Mouse (Mus musculus): ENCODE results near the gene 1700122O11Rik. TPM values are rescaled to one million over a fixed set of nuclear protein-coding genes. Genes with fewer than 3 reads are reported as not detected.

The 1700122O11Rik gene
- polyA plus RNA-seq (2014; fragmentation: Nextera tagmentation; extraction: Ambion mirVana) = not detected in 2 replicates

- Histone ChIP-seq H3K36me3 (ENCODE audit: control insufficient read depth, insufficient read depth, low read length) (no peaks in the 10 kb centered on the region), H3K4me3 (replicated peaks; ENCODE audit: low read depth, low read length) (no peak within 1 kb of the TSS), H3K4me2 (ENCODE audit: low read length) (no peak within 1 kb of the TSS), H3K4me1 (ENCODE audit: control insufficient read depth, insufficient read depth, low read length) (peaks cover 15% of the 10 kb centered on the region), H3K9me3 (ENCODE audit: control insufficient read depth, low read length) (no peaks in the 10 kb centered on the region), H3K27ac (replicated peaks; ENCODE audit: low read depth, low read length) (no peak within 1 kb of the TSS), H3K9ac (replicated peaks; ENCODE audit: low read length) (no peak within 1 kb of the TSS), H3K27me3 (ENCODE audit: control insufficient read depth, insufficient read depth, low read length) (no peaks in the 10 kb centered on the region)
- ATAC-seq (ENCODE audit: low FRiP score, low TSS enrichment) (no peak), DNase-seq (no peak)
- WGBS = 94% methylated on average over 2 of the region's 2 CpGs
Observed at GRCm38 (mm10) chr17:48038193-48038592, at the start of gene 1700122O11Rik. Gene 1700122O11Rik, minus strand, starts transcription at chr17:48038293.

- Histone ChIP-seq H3K9me3 (ENCODE audit: control insufficient read depth, low read length) (no peaks in the 10 kb centered on the region), H3K4me1 (ENCODE audit: control insufficient read depth, insufficient read depth, low read length) (no peaks in the 10 kb centered on the region), H3K27ac (replicated peaks; ENCODE audit: low read depth, low read length) (no peak overlapping the region), H3K4me3 (replicated peaks; ENCODE audit: low read depth, low read length) (no peak overlapping the region), H3K27me3 (ENCODE audit: control insufficient read depth, insufficient read depth, low read length) (no peaks in the 10 kb centered on the region), H3K9ac (replicated peaks; ENCODE audit: low read length) (no peak overlapping the region), H3K4me2 (ENCODE audit: low read length) (no peak overlapping the region), H3K36me3 (ENCODE audit: control insufficient read depth, insufficient read depth, low read length) (no peaks in the 10 kb centered on the region)
- DNase-seq (no peak), ATAC-seq (ENCODE audit: low FRiP score, low TSS enrichment) (no peak)
- WGBS = 57% methylated on average over 3 of the region's 3 CpGs
Observed at GRCm38 (mm10) chr17:48080626-48081025, 42.5 kb upstream of the 1700122O11Rik start.

- 18% methylated on average over 5 of the region's 5 CpGs for WGBS
- DNase-seq = no peak
- H3K27ac ChIP-seq (replicated peaks; ENCODE audit: low read depth, low read length) = no peak overlapping the region
- ATAC-seq (ENCODE audit: low FRiP score, low TSS enrichment) = no peak
- H3K4me1 ChIP-seq (ENCODE audit: control insufficient read depth, insufficient read depth, low read length) = peaks cover 5% of the 10 kb centered on the region; the same call in 1 of the 2 replicates
- no peak overlapping the region for H3K4me2 ChIP-seq (ENCODE audit: low read length)
- H3K4me3 ChIP-seq (replicated peaks; ENCODE audit: low read depth, low read length) = no peak overlapping the region
- no peaks in the 10 kb centered on the region for H3K36me3 ChIP-seq (ENCODE audit: control insufficient read depth, insufficient read depth, low read length)
- no peaks in the 10 kb centered on the region for H3K27me3 ChIP-seq (ENCODE audit: control insufficient read depth, insufficient read depth, low read length)
- no peaks in the 10 kb centered on the region for H3K9me3 ChIP-seq (ENCODE audit: control insufficient read depth, low read length)
- no peak overlapping the region for H3K9ac ChIP-seq (replicated peaks; ENCODE audit: low read length)
Observed at GRCm38 (mm10) chr17:48067729-48068128, 29.6 kb upstream of the 1700122O11Rik start.

GRCm38 (mm10) chr17:48067083-48067614, 29.1 kb upstream of the 1700122O11Rik start:
- H3K27me3 ChIP-seq (ENCODE audit: control insufficient read depth, insufficient read depth, low read length) = no peaks in the 10 kb centered on the region
- H3K36me3 ChIP-seq (ENCODE audit: control insufficient read depth, insufficient read depth, low read length) = no peaks in the 10 kb centered on the region
- no peaks in the 10 kb centered on the region for H3K9me3 ChIP-seq (ENCODE audit: control insufficient read depth, low read length)
- no peak overlapping the region for H3K4me2 ChIP-seq (ENCODE audit: low read length)
- H3K9ac ChIP-seq (replicated peaks; ENCODE audit: low read length) = no peak overlapping the region
- H3K27ac ChIP-seq (replicated peaks; ENCODE audit: low read depth, low read length) = no peak overlapping the region
- H3K4me3 ChIP-seq (replicated peaks; ENCODE audit: low read depth, low read length) = no peak overlapping the region
- peaks cover 5% of the 10 kb centered on the region; the same call in 1 of the 2 replicates for H3K4me1 ChIP-seq (ENCODE audit: control insufficient read depth, insufficient read depth, low read length)
- no peak for ATAC-seq (ENCODE audit: low FRiP score, low TSS enrichment)
- WGBS = 75% methylated on average over 10 of the region's 10 CpGs
- DNase-seq = no peak

- DNase-seq (peak; percentile 42), ATAC-seq (ENCODE audit: low FRiP score, low TSS enrichment) (no peak)
- Histone ChIP-seq H3K4me3 (replicated peaks; ENCODE audit: low read depth, low read length) (no peak overlapping the region), H3K9ac (replicated peaks; ENCODE audit: low read length) (no peak overlapping the region), H3K27me3 (ENCODE audit: control insufficient read depth, insufficient read depth, low read length) (no peaks in the 10 kb centered on the region), H3K9me3 (ENCODE audit: control insufficient read depth, low read length) (no peaks in the 10 kb centered on the region), H3K36me3 (ENCODE audit: control insufficient read depth, insufficient read depth, low read length) (no peaks in the 10 kb centered on the region), H3K4me1 (ENCODE audit: control insufficient read depth, insufficient read depth, low read length) (peaks cover 8% of the 10 kb centered on the region; the same call in 1 of the 2 replicates), H3K27ac (replicated peaks; ENCODE audit: low read depth, low read length) (no peak overlapping the region), H3K4me2 (ENCODE audit: low read length) (no peak overlapping the region)
- WGBS = 6% methylated on average over 5 of the region's 5 CpGs
Observed at GRCm38 (mm10) chr17:48065081-48065501, 27.0 kb upstream of the 1700122O11Rik start.

GRCm38 (mm10) chr17:48064196-48064843, 26.2 kb upstream of the 1700122O11Rik start:
- DNase-seq (no peak), ATAC-seq (ENCODE audit: low FRiP score, low TSS enrichment) (0 out of 2 replicates have a peak, but pooled peaks have one; percentile 11)
- H3K9ac ChIP-seq (replicated peaks; ENCODE audit: low read length) = no peak overlapping the region
- 36% methylated on average over 10 of the region's 10 CpGs for WGBS
- no peak overlapping the region for H3K4me2 ChIP-seq (ENCODE audit: low read length)
- peaks cover 8% of the 10 kb centered on the region; the same call in 1 of the 2 replicates for H3K4me1 ChIP-seq (ENCODE audit: control insufficient read depth, insufficient read depth, low read length)
- H3K36me3 ChIP-seq (ENCODE audit: control insufficient read depth, insufficient read depth, low read length) = no peaks in the 10 kb centered on the region
- no peaks in the 10 kb centered on the region for H3K9me3 ChIP-seq (ENCODE audit: control insufficient read depth, low read length)
- H3K4me3 ChIP-seq (replicated peaks; ENCODE audit: low read depth, low read length) = no peak overlapping the region
- H3K27ac ChIP-seq (replicated peaks; ENCODE audit: low read depth, low read length) = no peak overlapping the region
- no peaks in the 10 kb centered on the region for H3K27me3 ChIP-seq (ENCODE audit: control insufficient read depth, insufficient read depth, low read length)

GRCm38 (mm10) chr17:48057382-48057781, 19.3 kb upstream of the 1700122O11Rik start:
- DNase-seq (peak; percentile 65), ATAC-seq (ENCODE audit: low FRiP score, low TSS enrichment) (no peak)
- Histone ChIP-seq H3K4me1 (ENCODE audit: control insufficient read depth, insufficient read depth, low read length) (peaks cover 20% of the 10 kb centered on the region), H3K36me3 (ENCODE audit: control insufficient read depth, insufficient read depth, low read length) (no peaks in the 10 kb centered on the region), H3K27me3 (ENCODE audit: control insufficient read depth, insufficient read depth, low read length) (no peaks in the 10 kb centered on the region), H3K9me3 (ENCODE audit: control insufficient read depth, low read length) (no peaks in the 10 kb centered on the region), H3K4me3 (replicated peaks; ENCODE audit: low read depth, low read length) (no peak overlapping the region), H3K27ac (replicated peaks; ENCODE audit: low read depth, low read length) (peak overlapping the region; percentile 5; the same call in 1 of the 2 replicates), H3K4me2 (ENCODE audit: low read length) (no peak overlapping the region), H3K9ac (replicated peaks; ENCODE audit: low read length) (no peak overlapping the region)
- WGBS = 2% methylated on average over 12 of the region's 12 CpGs

- peaks cover 17% of the 10 kb centered on the region for H3K4me1 ChIP-seq (ENCODE audit: control insufficient read depth, insufficient read depth, low read length)
- no peaks in the 10 kb centered on the region for H3K9me3 ChIP-seq (ENCODE audit: control insufficient read depth, low read length)
- H3K9ac ChIP-seq (replicated peaks; ENCODE audit: low read length) = 0 out of 2 replicates have a peak overlapping the region, but pooled peaks have one; percentile 3
- WGBS = 19% methylated on average over 20 of the region's 20 CpGs
- H3K4me2 ChIP-seq (ENCODE audit: low read length) = peak overlapping the region; percentile 42
- no peak; the same call in 1 of the 2 replicates for ATAC-seq (ENCODE audit: low FRiP score, low TSS enrichment)
- peak; percentile 67 for DNase-seq
- H3K36me3 ChIP-seq (ENCODE audit: control insufficient read depth, insufficient read depth, low read length) = no peaks in the 10 kb centered on the region
- H3K4me3 ChIP-seq (replicated peaks; ENCODE audit: low read depth, low read length) = no peak overlapping the region
- H3K27me3 ChIP-seq (ENCODE audit: control insufficient read depth, insufficient read depth, low read length) = no peaks in the 10 kb centered on the region
- H3K27ac ChIP-seq (replicated peaks; ENCODE audit: low read depth, low read length) = peak overlapping the region; percentile 72
Observed at GRCm38 (mm10) chr17:48055076-48055816, 17.2 kb upstream of the 1700122O11Rik start.
